Mouse (Mus musculus) heart, embryonic 10.5 days (tissue): Measurements from ENCODE around the gene Top2b. TPM values are rescaled to one million over a fixed set of nuclear protein-coding genes. Genes with fewer than 3 reads are reported as not detected.
A peak's percentile ranks its signal among the peaks of the same experiment; 100 is the strongest.

Source experiments
- DNase-seq: peaks from one replicate; pipeline ENCODE4 v3.0.0-alpha.2; 2017; ENCODE audit warnings: low spot score
- H3K27ac ChIP-seq: fragments of 300-500 bp; sonication (generic); 2 replicates; pipeline ENCODE4 v1.5.1; 2016; ENCODE audit warnings: mild to moderate bottlenecking
- H3K27me3 ChIP-seq: fragments of 300-500 bp; sonication (generic); 2 replicates; pipeline ENCODE4 v1.6.1; 2016; ENCODE audit warnings: mild to moderate bottlenecking; ENCODE audit not compliant: poor library complexity, insufficient read depth, severe bottlenecking
- H3K36me3 ChIP-seq: fragments of 300-500 bp; sonication (generic); 2 replicates; pipeline ENCODE4 v1.6.1; 2016; ENCODE audit warnings: mild to moderate bottlenecking, moderate library complexity
- H3K4me1 ChIP-seq: fragments of 300-500 bp; sonication (generic); 2 replicates; pipeline ENCODE4 v1.6.1; 2016; ENCODE audit warnings: mild to moderate bottlenecking
- H3K4me3 ChIP-seq: fragments of 300-500 bp; sonication (generic); 2 replicates; pipeline ENCODE4 v1.5.1; 2016; ENCODE audit warnings: mild to moderate bottlenecking, moderate library complexity
- H3K9me3 ChIP-seq: fragments of 300-500 bp; sonication (generic); 2 replicates; pipeline ENCODE4 v1.6.1; 2016; ENCODE audit warnings: mild to moderate bottlenecking, moderate library complexity
- WGBS: fragments of 180-500 bp; shearing (Covaris S2); methylation state at CpG from one replicate; pipeline ENCODE4 v1.1.7; 2016; 5-methylcytosine and 5-hydroxymethylcytosine counted together
- polyA plus RNA-seq: library from polyadenylated mRNA; unstranded; fragments of >200 nt; fragmentation: Nextera tagmentation; extraction: Ambion mirVana; gene quantifications from 2 replicates; pipeline ENCODE4 v1.2.1, GENCODE M21; 2016

Top2b gene
- polyA plus RNA-seq, 1 experiment from 2014 or later: 49.6 TPM

- Histone ChIP-seq H3K27me3 (no peaks in the 10 kb centered on the region), H3K9me3 (no peaks in the 10 kb centered on the region), H3K36me3 (no peaks in the 10 kb centered on the region), H3K27ac (peak overlapping the region; percentile 99), H3K4me3 (peak overlapping the region; percentile 95), H3K4me1 (peaks cover 11% of the 10 kb centered on the region; the same call in 1 of the 2 replicates)
- DNase-seq: peak; percentile 88
- under 1% methylated on average over 86 of the region's 87 CpGs for WGBS
Measured at GRCm38 (mm10) chr14:16365362-16366173, 589 bp downstream of the Top2b start.

- Histone ChIP-seq H3K27me3 (no peaks in the 10 kb centered on the region), H3K4me3 (peak overlapping the region; percentile 95), H3K9me3 (no peaks in the 10 kb centered on the region), H3K36me3 (0 out of 2 replicates have a peak, but pooled peaks cover 4% of the 10 kb centered on the region), H3K4me1 (peaks cover 11% of the 10 kb centered on the region; the same call in 1 of the 2 replicates), H3K27ac (peak overlapping the region; percentile 99)
- 10% methylated on average over 16 of the region's 16 CpGs for WGBS
- no peak for DNase-seq
Measured at GRCm38 (mm10) chr14:16366174-16366889, 1.4 kb downstream of the Top2b start.

- H3K27me3 ChIP-seq: no peaks in the 10 kb centered on the region
- H3K4me1 ChIP-seq: peaks cover 14% of the 10 kb centered on the region
- 0 out of 2 replicates have a peak overlapping the region, but pooled peaks have one; percentile 99 for H3K27ac ChIP-seq
- 50% methylated on average over 2 of the region's 2 CpGs for WGBS
- no peak for DNase-seq
- H3K4me3 ChIP-seq: peak overlapping the region; percentile 95
- H3K9me3 ChIP-seq: no peaks in the 10 kb centered on the region
- H3K36me3 ChIP-seq: 0 out of 2 replicates have a peak, but pooled peaks cover 4% of the 10 kb centered on the region
Measured at GRCm38 (mm10) chr14:16366986-16367385, 2.0 kb downstream of the Top2b start.

GRCm38 (mm10) chr14:16372761-16373160, 7.8 kb downstream of the Top2b start:
- no peak overlapping the region for H3K27ac ChIP-seq

GRCm38 (mm10) chr14:16373190-16373589, 8.2 kb downstream of the Top2b start:
- no peaks in the 10 kb centered on the region for H3K27me3 ChIP-seq
- no peak overlapping the region for H3K4me3 ChIP-seq

More at GRCm38 (mm10) chr14:16372761-16373160, 7.8 kb downstream of the Top2b start:
- Histone ChIP-seq H3K4me1 (peaks cover 10% of the 10 kb centered on the region; the same call in 1 of the 2 replicates), H3K36me3 (0 out of 2 replicates have a peak, but pooled peaks cover 4% of the 10 kb centered on the region), H3K4me3 (no peak overlapping the region), H3K9me3 (no peaks in the 10 kb centered on the region), H3K27me3 (no peaks in the 10 kb centered on the region)
- DNase-seq: no peak

GRCm38 (mm10) chr14:16379917-16380570, 15.1 kb downstream of the Top2b start:
- Histone ChIP-seq H3K9me3 (no peaks in the 10 kb centered on the region), H3K36me3 (no peaks in the 10 kb centered on the region), H3K4me1 (peaks cover 8% of the 10 kb centered on the region; the same call in 1 of the 2 replicates), H3K27ac (no peak overlapping the region), H3K4me3 (no peak overlapping the region), H3K27me3 (no peaks in the 10 kb centered on the region)
- DNase-seq: no peak
- 4% methylated on average over 2 of the region's 2 CpGs for WGBS

More at GRCm38 (mm10) chr14:16373190-16373589, 8.2 kb downstream of the Top2b start:
- Histone ChIP-seq H3K4me1 (peaks cover 10% of the 10 kb centered on the region; the same call in 1 of the 2 replicates), H3K9me3 (no peaks in the 10 kb centered on the region), H3K36me3 (0 out of 2 replicates have a peak, but pooled peaks cover 4% of the 10 kb centered on the region), H3K27ac (no peak overlapping the region)
- no peak for DNase-seq

- H3K4me3 ChIP-seq: no peak overlapping the region
- DNase-seq: no peak
Measured at GRCm38 (mm10) chr14:16384783-16385182, 19.8 kb downstream of the Top2b start.

GRCm38 (mm10) chr14:16405187-16405586, 40.2 kb downstream of the Top2b start:
- Histone ChIP-seq H3K36me3 (peaks cover 43% of the 10 kb centered on the region), H3K4me3 (no peak overlapping the region), H3K27me3 (no peaks in the 10 kb centered on the region), H3K9me3 (no peaks in the 10 kb centered on the region), H3K4me1 (no peaks in the 10 kb centered on the region), H3K27ac (no peak overlapping the region)
- no peak for DNase-seq
- WGBS: 90% methylated on average over 4 of the region's 4 CpGs

More at GRCm38 (mm10) chr14:16384783-16385182, 19.8 kb downstream of the Top2b start:
- Histone ChIP-seq H3K4me1 (peaks cover 7% of the 10 kb centered on the region; the same call in 1 of the 2 replicates), H3K27ac (no peak overlapping the region), H3K36me3 (0 out of 2 replicates have a peak, but pooled peaks cover 7% of the 10 kb centered on the region), H3K9me3 (no peaks in the 10 kb centered on the region), H3K27me3 (no peaks in the 10 kb centered on the region)
- 35% methylated on average over 1 of the region's 1 CpGs for WGBS

GRCm38 (mm10) chr14:16414163-16414562, 49.2 kb downstream of the Top2b start:
- no peak overlapping the region for H3K4me3 ChIP-seq
- H3K27ac ChIP-seq: no peak overlapping the region
- H3K36me3 ChIP-seq: peaks cover 63% of the 10 kb centered on the region
- H3K9me3 ChIP-seq: no peaks in the 10 kb centered on the region
- DNase-seq: no peak
- 89% methylated on average over 4 of the region's 4 CpGs for WGBS
- no peaks in the 10 kb centered on the region for H3K27me3 ChIP-seq
- no peaks in the 10 kb centered on the region for H3K4me1 ChIP-seq

GRCm38 (mm10) chr14:16427569-16427968, 62.6 kb downstream of the Top2b start:
- no peak for DNase-seq
- no peaks in the 10 kb centered on the region for H3K9me3 ChIP-seq
- 80% methylated on average over 4 of the region's 4 CpGs for WGBS
- no peak overlapping the region for H3K27ac ChIP-seq
- no peaks in the 10 kb centered on the region for H3K4me1 ChIP-seq
- peaks cover 54% of the 10 kb centered on the region for H3K36me3 ChIP-seq
- H3K27me3 ChIP-seq: no peaks in the 10 kb centered on the region
- no peak overlapping the region for H3K4me3 ChIP-seq

- no peaks in the 10 kb centered on the region for H3K4me1 ChIP-seq
- DNase-seq: no peak
- H3K27ac ChIP-seq: no peak overlapping the region
- H3K27me3 ChIP-seq: no peaks in the 10 kb centered on the region
- H3K9me3 ChIP-seq: no peaks in the 10 kb centered on the region
- peaks cover 65% of the 10 kb centered on the region for H3K36me3 ChIP-seq
- no peak overlapping the region for H3K4me3 ChIP-seq
- 73% methylated on average over 4 of the region's 4 CpGs for WGBS
Measured at GRCm38 (mm10) chr14:16431941-16432499, 67.0 kb downstream of the Top2b start.

GRCm38 (mm10) chr14:16432550-16432949, 67.6 kb downstream of the Top2b start:
- H3K4me3 ChIP-seq: no peak overlapping the region
- H3K27me3 ChIP-seq: no peaks in the 10 kb centered on the region
- no peaks in the 10 kb centered on the region for H3K9me3 ChIP-seq
- DNase-seq: no peak
- peaks cover 66% of the 10 kb centered on the region for H3K36me3 ChIP-seq
- WGBS: 78% methylated on average over 3 of the region's 3 CpGs
- H3K4me1 ChIP-seq: no peaks in the 10 kb centered on the region
- H3K27ac ChIP-seq: no peak overlapping the region
